Mouse (Mus musculus): Measurements from ENCODE around the gene AV320801.
"Not testable (repeated sequence)": the region's sequence is repeated elsewhere in the genome, so short reads cannot be mapped to it uniquely, and the experiment has no call there.

The AV320801 gene

DNA sequence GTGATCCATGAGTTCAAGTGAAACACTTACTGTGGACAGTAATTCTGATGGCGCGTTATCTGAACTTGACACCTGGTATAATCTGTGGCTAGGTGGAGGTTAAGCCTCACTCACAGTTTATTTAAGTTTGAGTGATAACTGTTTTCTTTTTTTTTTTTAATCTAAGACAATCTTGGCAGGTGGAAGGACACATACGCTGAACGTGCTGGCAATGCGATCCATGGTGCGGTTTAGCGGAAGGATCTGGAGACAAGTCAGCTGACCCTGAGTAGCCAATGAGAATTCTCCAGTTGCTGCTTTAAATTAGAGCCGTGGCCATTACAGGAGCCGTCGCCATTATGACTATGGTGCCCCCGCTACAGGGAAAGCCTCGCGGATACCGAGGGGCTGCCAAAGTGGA, at the start of gene AV320801:
AV320801 (plus strand) TSS at position 301 of the 400 bp plus-strand sequence.
- DNase-seq (ENCODE audit: low spot score in 2 of 2) = not testable (repeated sequence)

DNA sequence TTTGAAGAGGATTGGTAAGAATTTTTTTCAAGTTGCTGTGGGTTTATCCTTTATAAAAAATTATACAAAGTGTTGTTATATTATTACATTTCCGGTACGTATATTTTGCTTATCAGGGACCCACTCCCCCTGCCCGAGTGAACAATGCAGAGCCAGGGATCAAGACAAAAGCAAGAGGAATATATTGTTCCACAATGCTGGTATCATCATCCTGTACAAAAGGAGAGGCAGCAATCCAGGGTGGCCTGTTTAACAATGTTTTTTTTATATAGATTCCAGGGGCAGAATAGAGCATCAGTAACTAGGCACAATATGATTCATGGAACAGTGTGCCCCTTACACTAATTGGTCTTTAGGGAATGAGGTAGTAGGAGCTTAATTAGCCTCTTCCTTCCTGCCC, 30.2 kb upstream of the AV320801 start:
- DNase-seq (ENCODE audit: low spot score in 2 of 2) = not testable (repeated sequence)

DNA sequence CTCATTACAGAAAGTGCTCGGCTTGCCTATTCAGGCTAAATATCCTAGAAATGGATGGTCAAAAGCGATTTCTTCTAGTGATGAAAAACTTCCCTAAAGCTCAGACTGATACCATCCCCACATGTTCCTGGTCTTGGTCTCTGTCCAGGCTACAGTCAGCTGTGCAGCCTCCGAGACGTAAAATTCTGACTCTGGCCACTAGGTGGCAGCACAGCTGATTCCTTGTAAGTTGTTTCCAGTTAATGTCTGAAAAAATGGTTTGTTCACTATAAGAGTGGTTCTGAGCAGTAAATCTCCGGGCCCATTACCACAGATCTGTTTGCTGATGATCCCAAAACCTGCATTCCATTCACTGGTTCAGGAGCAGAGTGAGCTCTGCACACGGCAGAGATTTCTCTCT, 12.5 kb upstream of the AV320801 start:
- not testable (repeated sequence) for DNase-seq (ENCODE audit: low spot score in 2 of 2)

DNA sequence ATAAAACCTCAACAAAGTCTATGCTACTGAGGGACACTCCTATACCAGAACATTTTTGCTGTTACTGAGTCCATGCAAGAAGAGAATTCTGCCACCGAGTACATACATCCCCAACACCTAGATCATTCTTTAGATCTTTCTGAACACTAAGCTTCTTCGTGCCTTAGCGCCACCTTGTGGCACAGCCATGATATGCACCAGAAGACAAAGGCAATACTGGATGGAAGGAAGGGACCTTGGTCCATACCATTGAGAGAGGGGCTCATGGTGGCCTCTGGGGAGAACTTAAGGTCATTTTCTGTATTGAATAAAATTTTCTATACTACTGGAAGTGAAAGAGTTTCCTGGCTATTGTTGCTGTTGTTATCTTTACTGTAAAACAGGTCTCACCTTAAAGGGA, 11.2 kb upstream of the AV320801 start:
- DNase-seq (ENCODE audit: low spot score in 2 of 2) = not testable (repeated sequence)
